Mouse (Mus musculus) liver, postnatal 0 days (tissue): ENCODE measurements around the gene Pla2g16.

Experiments
- CTCF ChIP-seq: sonication (generic); IDR thresholded peaks from 2 replicates; pipeline ENCODE4 v1.5.1; 2016; ENCODE audit warnings: antibody characterized with exemption, low read depth
- EP300 ChIP-seq: IDR thresholded peaks from 2 replicates; pipeline ENCODE4 v1.6.1; 2016; ENCODE audit warnings: antibody characterized with exemption, low read depth, mild to moderate bottlenecking

GRCm38 (mm10) chr19:7601551-7601950 is 44.3 kb downstream of the Pla2g16 start:
- TF ChIP-seq CTCF (no peak), EP300 (no peak)
